Mouse (Mus musculus): ENCODE measurements at regions not wholly inside any gene's neighbourhood (a gene's known extent, or its start where the extent isn't known, plus 50 kb on each side); places are given as distances from the start of the nearest gene placed in this dataset.

DNA sequence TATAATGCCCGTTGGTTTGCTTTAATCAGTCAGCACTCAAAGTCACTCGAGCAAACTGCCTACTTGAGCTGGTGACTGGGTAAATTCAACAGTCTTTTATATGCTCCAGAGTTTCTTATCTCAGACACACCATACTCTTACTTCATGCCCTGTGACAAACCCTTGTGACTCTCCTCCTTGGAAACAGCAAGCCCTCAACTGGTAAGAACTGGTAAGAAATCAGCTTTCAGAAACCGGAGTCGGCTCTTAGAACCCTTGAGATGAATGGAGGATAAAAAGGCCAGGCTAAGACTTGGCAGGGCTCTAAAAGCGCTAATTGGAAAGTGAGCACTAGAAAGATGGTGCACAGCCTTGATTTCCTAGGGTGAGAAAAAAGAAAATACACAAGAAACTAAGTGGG, 360.2 kb downstream of the Ins1 start:
- no peak for TF ChIP-seq EP300 (optimal IDR thresholded peaks at IDR 0.05)
- no peak for TF ChIP-seq CTCF (IDR thresholded peaks at IDR 0.05; ENCODE audit: low read depth)
